Mouse (Mus musculus): ENCODE measurements at regions not wholly inside any gene's neighbourhood (a gene's known extent, or its start where the extent isn't known, plus 50 kb on each side); places are given as distances from the start of the nearest gene placed in this dataset.

DNA sequence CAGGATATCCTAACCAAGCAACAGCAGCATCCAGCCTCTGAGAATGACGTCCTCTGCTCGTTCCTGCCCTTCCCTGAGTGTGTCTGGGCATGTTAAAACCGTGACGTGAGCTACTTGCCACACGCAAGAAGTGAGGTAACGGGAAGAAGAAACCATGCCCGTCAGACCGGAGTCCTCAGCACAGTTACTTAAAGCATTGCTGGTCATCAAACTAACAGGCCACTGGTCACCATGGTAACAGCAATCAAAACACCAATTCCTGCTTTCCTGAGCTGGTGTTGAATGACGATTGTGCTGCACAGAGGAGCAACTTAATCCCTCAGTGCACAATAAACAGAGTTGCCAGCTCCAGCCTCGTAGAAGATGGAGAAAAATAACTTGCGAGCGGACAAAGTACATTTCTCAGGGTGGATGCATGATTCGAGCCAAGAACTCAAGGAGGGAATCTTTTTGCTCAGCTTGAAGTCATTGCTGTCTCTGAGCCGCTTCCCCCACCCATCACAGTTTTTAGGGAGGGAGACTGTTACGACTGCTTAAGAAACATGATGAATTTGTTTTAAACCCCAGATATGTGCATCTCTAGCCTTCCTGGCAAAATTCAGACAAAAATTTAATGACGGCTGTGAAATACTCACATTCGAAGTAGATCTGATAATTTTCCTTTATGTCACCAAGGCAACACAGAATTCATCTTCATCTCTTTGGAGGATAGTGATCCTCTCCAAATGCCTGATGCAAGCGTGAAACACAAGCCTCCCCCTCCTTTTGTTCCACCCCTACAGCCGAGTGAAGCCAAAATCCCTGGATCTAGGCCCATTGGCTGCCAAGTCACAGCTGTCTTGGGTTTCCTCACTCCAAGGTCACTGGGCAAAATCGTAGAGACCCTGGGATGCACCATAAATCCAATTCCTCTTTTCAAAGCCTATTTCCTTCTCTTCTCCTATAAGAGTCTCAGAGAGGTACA is 95.6 kb upstream of the Gm26657 start:
- DNase-seq (ENCODE audit: extremely low spot score in 1 of 2, low spot score in 2 of 2): peak in 1 of 2 experiments; percentile 31
- no peak overlapping the region; the same call in 1 of the 2 replicates for H3K4me3 ChIP-seq
- TF ChIP-seq CTCF (IDR thresholded peaks at IDR 0.05): no peak
- intact Hi-C loops (cut with DNase I): no loop called here
- peak overlapping the region; percentile 30; the same call in 1 of the 2 replicates for H3K27ac ChIP-seq

DNA sequence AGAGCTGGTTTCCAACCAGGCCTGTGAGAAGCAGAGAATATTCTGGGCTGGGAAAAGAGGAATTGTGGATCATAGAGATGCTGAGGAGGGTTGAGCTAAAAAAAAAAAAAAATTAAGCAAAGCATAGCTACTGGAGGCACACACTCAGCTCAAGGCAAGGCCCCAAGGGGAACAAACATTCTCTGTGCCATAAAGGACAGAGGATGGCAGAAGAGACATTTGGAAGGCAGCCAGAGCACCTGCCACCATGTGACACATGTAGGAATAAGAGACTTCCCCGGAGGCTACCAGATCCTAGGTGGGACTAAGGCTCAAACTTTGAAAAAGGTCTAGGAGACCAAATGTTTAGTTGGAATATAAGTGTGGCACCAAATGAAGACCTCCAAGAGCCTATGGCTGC is 96.4 kb upstream of the Gm26657 start:
- TF ChIP-seq CTCF (IDR thresholded peaks at IDR 0.05): no peak
- intact Hi-C loops (cut with DNase I): no loop called here
- Histone ChIP-seq H3K4me3 (no peak overlapping the region), H3K27ac (no peak overlapping the region)
- no peak for DNase-seq (ENCODE audit: extremely low spot score in 1 of 2, low spot score in 2 of 2)

DNA sequence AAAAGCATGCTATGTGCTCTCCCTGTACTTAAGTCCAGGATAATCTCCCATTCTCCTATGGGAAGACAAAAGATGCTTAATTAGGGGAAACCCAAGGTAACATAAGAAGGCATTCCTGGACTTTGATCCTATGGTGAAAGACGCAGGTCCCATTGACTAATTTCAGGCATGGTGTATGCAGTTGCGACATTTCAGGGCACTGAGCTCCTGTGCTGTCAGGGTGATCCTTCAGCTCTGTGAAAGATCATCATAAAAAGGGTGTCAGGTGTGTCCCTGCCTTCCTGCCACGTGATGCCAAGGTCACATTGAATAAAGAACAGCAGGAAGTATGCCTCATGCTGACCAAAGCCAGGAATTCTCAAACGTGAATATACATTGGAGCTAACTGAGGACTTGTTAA is 100.2 kb upstream of the Gm26657 start:
- H3K4me3 ChIP-seq: no peak overlapping the region
- no peak for TF ChIP-seq CTCF (IDR thresholded peaks at IDR 0.05)

GRCm38 (mm10) chr4:56638704-56639478 is 101.0 kb upstream of the Gm26657 start:
- no peak for TF ChIP-seq CTCF (IDR thresholded peaks at IDR 0.05)
- Histone ChIP-seq H3K27ac (no peak overlapping the region), H3K4me3 (no peak overlapping the region)
- no peak for DNase-seq (ENCODE audit: extremely low spot score in 1 of 2, low spot score in 2 of 2)
- intact Hi-C loops (cut with DNase I): no loop called here

More for the DNA sequence above, 100.2 kb upstream of the Gm26657 start:
- no peak overlapping the region for H3K27ac ChIP-seq
- intact Hi-C loops (cut with DNase I): no loop called here
- DNase-seq (ENCODE audit: extremely low spot score in 1 of 2, low spot score in 2 of 2): no peak

DNA sequence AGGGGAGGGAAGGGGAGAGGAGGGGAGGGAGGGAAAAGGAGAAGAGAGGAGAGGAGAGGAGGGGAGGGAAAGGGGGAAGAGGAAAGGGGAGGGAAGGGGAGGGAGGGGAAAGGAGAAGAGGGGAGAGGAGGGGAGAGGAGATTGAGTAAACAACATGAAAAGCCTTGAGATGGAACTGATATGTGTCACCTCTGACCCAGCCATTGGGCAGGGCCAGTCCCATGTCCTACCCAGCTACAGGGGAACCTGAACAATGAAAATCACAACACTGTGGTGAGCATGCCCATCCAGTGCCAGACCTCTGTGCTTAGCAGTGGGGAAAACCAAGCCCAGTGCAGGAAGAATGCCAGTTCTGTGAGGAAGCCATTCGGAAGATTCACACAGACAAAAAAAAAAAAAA is 103.6 kb upstream of the Gm26657 start:
- H3K4me3 ChIP-seq: no peak overlapping the region
- no peak overlapping the region for H3K27ac ChIP-seq
- no peak for DNase-seq (ENCODE audit: extremely low spot score in 1 of 2, low spot score in 2 of 2)
- intact Hi-C loops (cut with DNase I): no loop called here
- no peak for TF ChIP-seq CTCF (IDR thresholded peaks at IDR 0.05)

DNA sequence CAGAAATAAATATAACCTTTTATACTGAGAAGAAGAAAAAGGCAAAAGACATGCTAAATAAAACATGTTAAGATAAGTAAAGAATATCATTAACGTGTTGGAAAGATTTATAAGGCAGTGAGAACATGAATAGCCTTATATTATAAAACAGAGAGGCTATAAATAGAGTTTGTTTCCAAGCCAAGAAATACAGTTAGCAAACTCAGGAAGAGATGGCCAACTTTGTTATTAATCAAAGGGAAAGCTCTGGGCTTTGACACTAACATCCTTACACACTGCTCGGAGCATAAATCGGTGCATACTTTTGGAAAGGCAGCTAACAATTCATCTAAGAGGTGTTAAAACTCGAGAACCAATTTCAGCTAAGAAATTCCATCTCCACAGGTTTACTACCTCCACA is 106.3 kb upstream of the Gm26657 start:
- DNase-seq (ENCODE audit: extremely low spot score in 1 of 2, low spot score in 2 of 2): no peak
- Histone ChIP-seq H3K4me3 (no peak overlapping the region), H3K27ac (no peak overlapping the region)
- TF ChIP-seq CTCF (IDR thresholded peaks at IDR 0.05): no peak
- intact Hi-C loops (cut with DNase I): no loop called here

- no peak overlapping the region for H3K4me3 ChIP-seq
- TF ChIP-seq CTCF (IDR thresholded peaks at IDR 0.05): no peak
- H3K27ac ChIP-seq: 0 out of 2 replicates have a peak overlapping the region, but pooled peaks have one; percentile 8
- intact Hi-C loops (cut with DNase I): no loop called here
- DNase-seq (ENCODE audit: extremely low spot score in 1 of 2, low spot score in 2 of 2): peak in 1 of 2 experiments; percentile 25
Observed at GRCm38 (mm10) chr4:56630251-56630650, 109.6 kb upstream of the Gm26657 start.

DNA sequence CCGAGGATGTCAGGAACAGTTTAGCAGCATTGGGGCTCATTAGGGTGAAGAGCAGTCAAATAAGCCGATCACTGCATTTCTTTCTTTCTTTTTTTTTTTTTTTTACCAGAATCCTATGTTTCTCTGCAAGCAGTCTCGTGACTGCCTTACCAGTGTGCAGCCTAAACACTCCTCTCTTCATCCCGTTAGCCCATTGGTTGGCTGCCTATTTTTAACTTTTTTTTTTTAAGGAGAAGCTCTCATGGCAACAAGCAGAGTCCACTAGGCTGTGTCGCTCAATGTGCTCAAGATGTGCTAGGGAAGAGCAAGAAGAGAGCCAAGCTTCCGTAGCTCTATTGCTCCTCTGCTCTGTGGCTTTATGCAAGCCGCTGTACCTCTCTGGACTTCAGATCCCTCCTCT is 112.7 kb upstream of the Gm26657 start:
- DNase-seq (ENCODE audit: extremely low spot score in 1 of 2, low spot score in 2 of 2): no peak
- TF ChIP-seq CTCF (IDR thresholded peaks at IDR 0.05): no peak
- Histone ChIP-seq H3K4me3 (no peak overlapping the region), H3K27ac (no peak overlapping the region)
- intact Hi-C loops (cut with DNase I): loop anchor here (5.0 kb wide), 1 partner anchor 50 kb away; no protein-coding TSS in a partner anchor

- TF ChIP-seq CTCF (IDR thresholded peaks at IDR 0.05): no peak
- intact Hi-C loops (cut with DNase I): loop anchor here (1.0 kb wide), 1 partner anchor 92 kb away; no protein-coding TSS in a partner anchor
- Histone ChIP-seq H3K27ac (no peak overlapping the region), H3K4me3 (no peak overlapping the region)
- no peak for DNase-seq (ENCODE audit: extremely low spot score in 1 of 2, low spot score in 2 of 2)
Observed at GRCm38 (mm10) chr4:56621782-56622181, 118.1 kb upstream of the Gm26657 start.

- intact Hi-C loops (cut with DNase I): loop anchor here (1.0 kb wide), 1 partner anchor 92 kb away; no protein-coding TSS in a partner anchor
- Histone ChIP-seq H3K27ac (no peak overlapping the region), H3K4me3 (no peak overlapping the region)
- DNase-seq (ENCODE audit: extremely low spot score in 1 of 2, low spot score in 2 of 2): no peak
- TF ChIP-seq CTCF (IDR thresholded peaks at IDR 0.05): no peak
Observed at GRCm38 (mm10) chr4:56621356-56621755, 118.5 kb upstream of the Gm26657 start.

DNA sequence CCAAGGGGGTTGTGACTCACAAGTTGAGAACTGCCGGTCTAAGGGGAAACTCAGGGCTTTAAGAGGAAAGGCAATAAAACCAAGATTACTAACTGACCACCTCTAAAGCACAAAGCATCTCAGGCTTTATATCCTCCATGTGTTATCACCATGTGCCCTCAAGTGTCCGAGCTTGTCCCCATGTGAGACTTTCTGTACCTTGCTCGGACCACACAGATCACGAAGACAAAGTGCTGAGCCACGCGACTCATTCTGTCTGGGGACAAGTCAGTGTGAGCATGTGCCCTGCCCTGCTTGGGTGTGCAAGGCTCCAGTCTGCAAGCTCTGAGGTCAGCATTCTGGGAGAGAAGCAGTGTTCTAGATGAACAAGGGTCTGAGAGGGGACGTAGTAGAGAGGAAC is 119.2 kb upstream of the Gm26657 start:
- no peak overlapping the region for H3K27ac ChIP-seq
- intact Hi-C loops (cut with DNase I): loop anchor here (1.0 kb wide), 1 partner anchor 93 kb away; no protein-coding TSS in a partner anchor
- TF ChIP-seq CTCF (IDR thresholded peaks at IDR 0.05): no peak
- no peak overlapping the region for H3K4me3 ChIP-seq
- DNase-seq (ENCODE audit: extremely low spot score in 1 of 2, low spot score in 2 of 2): no peak

DNA sequence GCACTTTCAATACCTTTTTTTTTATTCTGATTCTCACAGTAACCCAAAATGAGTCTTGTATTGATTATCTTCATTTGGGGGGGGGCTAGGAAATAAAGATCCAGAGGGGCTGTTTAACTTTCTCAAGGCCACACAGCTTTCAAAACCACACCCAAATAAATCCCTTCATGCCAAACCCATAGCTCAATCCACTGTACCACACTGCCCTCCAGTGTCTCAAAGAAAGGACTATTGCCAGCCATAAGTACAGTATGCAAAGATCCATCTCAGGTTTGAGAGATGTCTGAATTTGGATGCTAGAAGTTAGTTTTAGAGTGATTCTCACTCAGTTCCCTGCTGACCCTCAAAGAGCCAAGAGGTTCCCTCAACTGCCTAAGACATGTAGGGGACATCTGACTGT is 120.1 kb upstream of the Gm26657 start:
- no peak; the same call in 1 of the 2 replicates for TF ChIP-seq CTCF (IDR thresholded peaks at IDR 0.05)
- Histone ChIP-seq H3K27ac (no peak overlapping the region), H3K4me3 (no peak overlapping the region)
- no peak for DNase-seq (ENCODE audit: extremely low spot score in 1 of 2, low spot score in 2 of 2)
- intact Hi-C loops (cut with DNase I): no loop called here
